Mouse (Mus musculus) lung, embryonic 15.5 days (tissue): ENCODE measurements around the gene Ccm2l. TPM values are rescaled to one million over a fixed set of nuclear protein-coding genes. Genes with fewer than 3 reads are reported as not detected.

Experiments used
- ATAC-seq: fragments of 200-750 bp; cut with Nextera tagmentation; 2 replicates; pipeline ENCODE4 v1.8.0; 2017; ENCODE audit warnings: moderate number of reproducible peaks, borderline replicate concordance; ENCODE audit not compliant: low FRiP score, low TSS enrichment; ENCODE audit errors: extremely low read depth
- H3K27ac ChIP-seq: fragments of 300-500 bp; sonication (generic); 2 replicates; pipeline ENCODE4 v1.5.1; 2015; ENCODE audit warnings: moderate library complexity, mild to moderate bottlenecking, inconsistent platforms
- H3K27me3 ChIP-seq: fragments of 300-500 bp; sonication (generic); 2 replicates; pipeline ENCODE4 v1.6.1; 2015; ENCODE audit warnings: inconsistent platforms
- H3K36me3 ChIP-seq: fragments of 300-500 bp; sonication (generic); 2 replicates; pipeline ENCODE4 v1.6.1; 2015; ENCODE audit warnings: inconsistent platforms
- H3K4me1 ChIP-seq: fragments of 300-500 bp; sonication (generic); 2 replicates; pipeline ENCODE4 v1.6.1; 2015; ENCODE audit warnings: inconsistent platforms
- H3K4me2 ChIP-seq: fragments of 300-500 bp; sonication (generic); 2 replicates; pipeline ENCODE4 v1.6.1; 2015; ENCODE audit warnings: inconsistent platforms, mild to moderate bottlenecking, moderate library complexity
- H3K4me3 ChIP-seq: fragments of 300-500 bp; sonication (generic); 2 replicates; pipeline ENCODE4 v1.5.1; 2015; ENCODE audit warnings: mild to moderate bottlenecking, inconsistent platforms
- H3K9ac ChIP-seq: fragments of 300-500 bp; sonication (generic); 2 replicates; pipeline ENCODE4 v1.6.1; 2015; ENCODE audit warnings: inconsistent platforms
- H3K9me3 ChIP-seq: fragments of 300-500 bp; sonication (generic); 2 replicates; pipeline ENCODE4 v1.6.1; 2016; ENCODE audit warnings: inconsistent platforms
- WGBS: fragments of 180-500 bp; shearing (Covaris S2); methylation state at CpG from one replicate; pipeline ENCODE4 v1.1.7; 2015; 5-methylcytosine and 5-hydroxymethylcytosine counted together
- polyA plus RNA-seq: library from polyadenylated mRNA; unstranded; fragments of >200 nt; fragmentation: Nextera tagmentation; extraction: Ambion mirVana; gene quantifications from 2 replicates; pipeline ENCODE4 v1.2.1, GENCODE M21; 2015

Ccm2l gene
- polyA plus RNA-seq, 1 experiment from 2014 or later: 5.3 TPM

GRCm38 (mm10) chr2:153033545-153034230, 32.1 kb upstream of the Ccm2l start:
- Histone ChIP-seq H3K4me3 (no peak overlapping the region), H3K9ac (no peak overlapping the region), H3K4me1 (peaks cover 8% of the 10 kb centered on the region), H3K4me2 (no peak overlapping the region), H3K36me3 (no peaks in the 10 kb centered on the region), H3K9me3 (no peaks in the 10 kb centered on the region), H3K27ac (no peak overlapping the region), H3K27me3 (peaks cover 56% of the 10 kb centered on the region)
- WGBS: 61% methylated on average over 5 of the region's 5 CpGs
- no peak for ATAC-seq

GRCm38 (mm10) chr2:153036690-153037089, 29.1 kb upstream of the Ccm2l start:
- H3K4me2 ChIP-seq: no peak overlapping the region
- H3K4me3 ChIP-seq: no peak overlapping the region
- peaks cover 31% of the 10 kb centered on the region for H3K27me3 ChIP-seq
- peaks cover 4% of the 10 kb centered on the region for H3K4me1 ChIP-seq
- no peaks in the 10 kb centered on the region for H3K36me3 ChIP-seq
- WGBS: 25% methylated on average over 2 of the region's 2 CpGs
- ATAC-seq: no peak
- H3K27ac ChIP-seq: no peak overlapping the region
- no peak overlapping the region for H3K9ac ChIP-seq
- no peaks in the 10 kb centered on the region for H3K9me3 ChIP-seq

- H3K4me2 ChIP-seq: no peak overlapping the region
- 34% methylated on average over 3 of the region's 3 CpGs for WGBS
- H3K9ac ChIP-seq: no peak overlapping the region
- H3K27me3 ChIP-seq: no peaks in the 10 kb centered on the region; the same call in 1 of the 2 replicates
- H3K36me3 ChIP-seq: no peaks in the 10 kb centered on the region
- H3K27ac ChIP-seq: no peak overlapping the region
- H3K4me1 ChIP-seq: no peaks in the 10 kb centered on the region
- no peak overlapping the region for H3K4me3 ChIP-seq
- no peak for ATAC-seq
- no peaks in the 10 kb centered on the region for H3K9me3 ChIP-seq
These were observed 21.9 kb upstream of the Ccm2l start for GRCm38 (mm10) chr2:153043886-153044285.

GRCm38 (mm10) chr2:153045884-153046299, 19.9 kb upstream of the Ccm2l start:
- no peak for ATAC-seq
- WGBS: 24% methylated on average over 8 of the region's 8 CpGs
- H3K27me3 ChIP-seq: no peaks in the 10 kb centered on the region; the same call in 1 of the 2 replicates

GRCm38 (mm10) chr2:153047828-153048465, 17.8 kb upstream of the Ccm2l start:
- Histone ChIP-seq H3K4me2 (no peak overlapping the region), H3K4me1 (peaks cover 9% of the 10 kb centered on the region), H3K27me3 (peaks cover 21% of the 10 kb centered on the region), H3K36me3 (no peaks in the 10 kb centered on the region), H3K9me3 (no peaks in the 10 kb centered on the region), H3K27ac (no peak overlapping the region), H3K4me3 (no peak overlapping the region), H3K9ac (no peak overlapping the region)
- no peak; the same call in 1 of the 2 replicates for ATAC-seq
- WGBS: 32% methylated on average over 17 of the region's 17 CpGs

More at GRCm38 (mm10) chr2:153045884-153046299, 19.9 kb upstream of the Ccm2l start:
- Histone ChIP-seq H3K4me1 (peaks cover 9% of the 10 kb centered on the region), H3K9me3 (no peaks in the 10 kb centered on the region), H3K4me2 (no peak overlapping the region), H3K4me3 (no peak overlapping the region), H3K36me3 (no peaks in the 10 kb centered on the region), H3K27ac (no peak overlapping the region), H3K9ac (no peak overlapping the region)

- H3K27ac ChIP-seq: no peak overlapping the region
- no peak for ATAC-seq
- H3K27me3 ChIP-seq: peaks cover 34% of the 10 kb centered on the region
- H3K36me3 ChIP-seq: no peaks in the 10 kb centered on the region
- H3K4me2 ChIP-seq: no peak overlapping the region
- H3K4me1 ChIP-seq: peaks cover 9% of the 10 kb centered on the region
- 27% methylated on average over 9 of the region's 9 CpGs for WGBS
- no peak overlapping the region for H3K4me3 ChIP-seq
- H3K9me3 ChIP-seq: no peaks in the 10 kb centered on the region
- no peak overlapping the region for H3K9ac ChIP-seq
These were observed 16.3 kb upstream of the Ccm2l start for GRCm38 (mm10) chr2:153049288-153049996.

- Histone ChIP-seq H3K9ac (no peak overlapping the region), H3K4me3 (no peak overlapping the region), H3K4me2 (no peak overlapping the region), H3K27me3 (peaks cover 36% of the 10 kb centered on the region), H3K9me3 (no peaks in the 10 kb centered on the region), H3K4me1 (peaks cover 9% of the 10 kb centered on the region), H3K27ac (no peak overlapping the region), H3K36me3 (no peaks in the 10 kb centered on the region)
- WGBS: 64% methylated on average over 4 of the region's 4 CpGs
- no peak for ATAC-seq
These were observed 15.8 kb upstream of the Ccm2l start for GRCm38 (mm10) chr2:153049997-153050358.

GRCm38 (mm10) chr2:153051095-153051494, 14.7 kb upstream of the Ccm2l start:
- no peak overlapping the region for H3K9ac ChIP-seq
- no peak for ATAC-seq
- H3K4me2 ChIP-seq: no peak overlapping the region
- H3K4me3 ChIP-seq: no peak overlapping the region
- no peak overlapping the region for H3K27ac ChIP-seq
- H3K36me3 ChIP-seq: no peaks in the 10 kb centered on the region
- no peaks in the 10 kb centered on the region for H3K9me3 ChIP-seq
- 70% methylated on average over 6 of the region's 6 CpGs for WGBS
- peaks cover 36% of the 10 kb centered on the region for H3K27me3 ChIP-seq
- peaks cover 9% of the 10 kb centered on the region for H3K4me1 ChIP-seq

GRCm38 (mm10) chr2:153051537-153051936, 14.2 kb upstream of the Ccm2l start:
- Histone ChIP-seq H3K4me2 (no peak overlapping the region), H3K4me3 (no peak overlapping the region), H3K9ac (no peak overlapping the region), H3K36me3 (no peaks in the 10 kb centered on the region), H3K27me3 (peaks cover 36% of the 10 kb centered on the region), H3K9me3 (no peaks in the 10 kb centered on the region), H3K27ac (no peak overlapping the region), H3K4me1 (peaks cover 9% of the 10 kb centered on the region)
- WGBS: 70% methylated on average over 9 of the region's 9 CpGs
- no peak for ATAC-seq

GRCm38 (mm10) chr2:153052700-153053351, 12.9 kb upstream of the Ccm2l start:
- Histone ChIP-seq H3K4me1 (peaks cover 9% of the 10 kb centered on the region), H3K9me3 (no peaks in the 10 kb centered on the region), H3K9ac (no peak overlapping the region), H3K27ac (no peak overlapping the region), H3K4me3 (no peak overlapping the region), H3K36me3 (no peaks in the 10 kb centered on the region), H3K4me2 (no peak overlapping the region), H3K27me3 (peaks cover 36% of the 10 kb centered on the region)
- WGBS: 9% methylated on average over 30 of the region's 30 CpGs
- no peak for ATAC-seq

GRCm38 (mm10) chr2:153053896-153054295, 11.9 kb upstream of the Ccm2l start:
- WGBS: 78% methylated on average over 8 of the region's 8 CpGs
- Histone ChIP-seq H3K9ac (no peak overlapping the region), H3K4me1 (peaks cover 9% of the 10 kb centered on the region), H3K9me3 (no peaks in the 10 kb centered on the region), H3K27me3 (peaks cover 36% of the 10 kb centered on the region), H3K4me2 (no peak overlapping the region), H3K27ac (no peak overlapping the region), H3K4me3 (no peak overlapping the region), H3K36me3 (no peaks in the 10 kb centered on the region)
- no peak for ATAC-seq
